Mouse (Mus musculus) MEL-GATA-1-ER (cell line): ENCODE results near the gene Nup188.
A peak's percentile ranks its signal among the peaks of the same experiment; 100 is the strongest.

Experiments used
- DNase-seq: peaks from one replicate; pipeline ENCODE4 v3.0.0-alpha.2; 2012; ENCODE audit warnings: low read depth; ENCODE audit errors: extremely low read depth

Nup188 gene

GRCm38 (mm10) chr2:30286192-30287026 lies at the start of gene Nup188, which contains the start of gene Dolk:
Nup188 (plus strand) TSS chr2:30286397.
Dolk (minus strand) TSS chr2:30286334.
- DNase-seq, result peak; percentile 53

- DNase-seq, result peak; percentile 22
Observed at GRCm38 (mm10) chr2:30236426-30237198, 49.6 kb upstream of the Nup188 start.

DNA sequence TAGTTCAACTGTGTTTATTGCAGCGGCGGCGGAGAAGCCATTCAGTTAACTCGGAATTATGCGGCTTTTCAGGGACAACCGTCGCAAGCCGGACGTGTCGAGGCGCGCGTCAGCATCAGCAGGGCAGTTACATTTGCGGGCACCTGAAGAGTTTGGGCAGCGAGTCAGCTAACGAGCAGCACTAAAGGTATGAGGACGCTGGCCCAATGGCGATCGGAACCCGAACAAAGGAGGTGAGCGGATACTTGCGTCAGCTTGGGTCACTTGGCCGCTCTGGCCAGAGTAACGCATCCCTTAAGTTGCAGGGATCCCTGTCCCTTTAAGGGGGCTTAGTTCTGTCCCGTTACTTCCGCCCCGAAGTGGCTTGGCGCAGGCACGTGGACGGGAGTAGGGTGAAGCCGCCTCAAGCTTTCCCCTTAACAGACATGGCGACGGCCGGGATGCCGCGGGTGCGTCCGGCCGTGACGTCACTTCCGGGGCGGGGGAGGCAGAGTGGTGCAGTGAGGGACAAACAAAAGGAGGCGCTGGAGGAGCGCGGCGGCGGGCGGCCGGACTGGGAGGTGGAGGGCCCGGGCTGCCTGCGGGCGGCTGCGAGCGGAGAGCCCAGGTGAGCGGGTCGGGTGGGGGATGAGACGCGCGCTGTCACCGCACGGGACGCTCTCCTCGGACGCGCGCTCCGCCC lies 48.9 kb upstream of the Nup188 start, which contains the start of gene Lrrc8a:
Gene Lrrc8a, plus strand, starts transcription at position 517 of the 682 bp plus-strand sequence.
- DNase-seq, result peak; percentile 94

DNA sequence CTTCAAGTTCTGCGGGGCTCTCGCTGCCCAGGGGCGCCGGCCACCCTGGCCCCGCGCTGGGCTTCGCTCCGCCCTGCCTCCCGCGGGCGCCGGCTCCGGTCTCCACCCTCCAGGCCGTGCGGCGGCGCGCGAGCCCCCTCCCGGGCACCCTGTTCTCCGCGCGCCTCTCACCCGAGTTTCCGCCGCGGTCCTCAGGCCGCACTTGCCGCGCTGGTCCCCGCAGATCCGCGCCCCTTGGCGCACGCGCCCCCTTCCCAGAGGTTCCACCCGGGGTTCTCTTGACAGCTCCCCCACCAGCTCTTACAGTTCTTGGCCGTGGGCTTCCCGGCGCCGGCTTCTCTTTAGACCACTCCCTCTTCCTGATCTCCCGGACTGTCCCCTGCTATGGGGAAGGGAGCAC lies 48.3 kb upstream of the Nup188 start:
- DNase-seq, result no peak

GRCm38 (mm10) chr2:30238906-30239465 lies 47.2 kb upstream of the Nup188 start:
- DNase-seq, result no peak

GRCm38 (mm10) chr2:30239777-30240176 lies 46.4 kb upstream of the Nup188 start:
- peak; percentile 82 for DNase-seq

DNA sequence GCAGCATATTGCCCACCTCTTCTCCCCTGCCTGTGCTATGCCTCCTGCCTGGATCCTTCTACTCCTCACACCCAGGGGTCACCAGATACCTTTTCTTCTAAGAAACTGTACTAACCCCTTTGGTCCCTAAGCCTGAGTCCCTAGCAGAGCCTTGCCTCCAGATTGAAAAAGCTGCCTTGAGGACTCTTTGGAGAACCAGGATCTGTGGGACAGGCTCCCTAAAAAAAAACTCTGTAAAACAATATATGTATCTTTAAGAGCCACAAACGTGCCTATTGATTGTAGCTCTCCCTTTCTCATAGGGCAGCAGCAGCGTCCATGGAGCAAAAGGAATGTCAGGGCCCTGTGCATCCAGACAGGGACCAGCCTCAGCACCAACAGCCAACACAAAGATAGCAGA lies 45.9 kb upstream of the Nup188 start, which contains the start of gene Gm28035:
Gene Gm28035, plus strand, starts transcription at position 301 of the 400 bp plus-strand sequence.
- DNase-seq, result no peak

GRCm38 (mm10) chr2:30242509-30242908 lies 43.7 kb upstream of the Nup188 start:
- DNase-seq, result no peak

GRCm38 (mm10) chr2:30243391-30243790 lies 42.8 kb upstream of the Nup188 start:
- no peak for DNase-seq

- DNase-seq, result no peak
Observed at GRCm38 (mm10) chr2:30244595-30245178, 41.5 kb upstream of the Nup188 start.

DNA sequence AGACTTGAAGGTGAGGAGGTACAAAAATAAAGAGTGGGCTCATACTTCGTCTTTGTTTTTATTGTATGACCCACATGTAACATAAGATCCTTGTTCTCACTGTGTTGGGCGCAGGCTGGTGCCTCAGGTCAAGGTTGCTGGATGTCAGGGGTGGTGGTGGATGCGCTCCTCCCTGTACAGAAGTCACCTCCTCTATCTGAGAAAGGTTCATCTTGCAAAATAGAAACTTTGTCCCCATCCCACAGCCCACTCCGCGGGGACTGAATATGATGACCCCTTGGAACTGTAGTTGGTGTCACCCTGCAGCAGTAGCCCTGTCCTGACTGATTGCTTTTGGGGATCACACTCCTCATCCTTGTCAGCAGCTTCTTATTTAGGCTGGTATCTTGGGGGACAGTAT lies 39.2 kb upstream of the Nup188 start:
- no peak for DNase-seq

- DNase-seq, result no peak
Observed at GRCm38 (mm10) chr2:30247681-30248080, 38.5 kb upstream of the Nup188 start.

GRCm38 (mm10) chr2:30249182-30249581 lies 37.0 kb upstream of the Nup188 start:
- DNase-seq, result no peak

DNA sequence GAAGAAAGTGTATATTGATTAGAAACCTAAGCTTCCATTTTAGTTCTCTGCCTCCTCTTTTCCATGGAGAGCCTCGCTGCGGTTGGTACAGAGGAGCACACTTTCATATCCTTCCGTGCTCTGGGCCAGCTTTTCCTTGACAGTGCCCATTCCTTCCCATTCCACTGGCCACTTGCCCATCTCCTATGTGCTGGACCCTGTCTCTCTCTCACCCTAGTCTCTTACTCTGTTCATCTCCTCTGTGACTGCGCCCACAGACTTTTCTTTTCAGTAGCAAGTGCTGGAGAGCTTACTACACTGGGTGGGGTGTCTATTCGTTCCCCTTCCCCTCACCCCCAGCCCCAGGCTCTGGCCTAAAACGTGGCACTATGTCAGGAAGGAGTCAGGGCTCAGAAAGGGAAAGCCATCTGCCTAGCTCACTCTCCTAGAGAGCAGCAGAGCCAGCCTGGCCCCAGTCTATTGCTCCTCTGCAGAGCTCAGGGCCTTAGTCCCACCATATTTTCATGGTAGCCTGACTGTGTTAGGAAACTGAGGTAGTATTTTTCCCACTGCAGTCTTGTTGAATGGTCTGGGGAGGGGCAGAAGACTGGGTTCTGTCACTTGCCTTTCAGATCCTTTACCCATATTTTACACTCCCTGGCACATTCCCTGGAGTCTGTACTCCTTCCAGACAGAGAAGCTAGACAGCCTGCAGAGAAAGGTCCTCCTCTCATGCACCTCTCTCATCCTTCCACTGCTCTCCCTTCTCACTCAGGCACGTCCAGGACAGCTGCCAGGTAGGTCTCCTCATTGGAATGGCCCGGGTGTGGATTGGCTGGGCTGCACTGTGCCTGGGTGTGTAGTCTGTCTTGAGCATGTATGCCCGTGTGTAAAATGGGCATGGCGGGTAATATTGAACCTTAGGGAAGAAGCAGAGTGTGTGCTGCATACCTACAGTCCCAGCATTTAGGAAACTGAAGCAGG lies 35.8 kb upstream of the Nup188 start:
- DNase-seq, result no peak

GRCm38 (mm10) chr2:30251417-30252104 lies 34.6 kb upstream of the Nup188 start:
- DNase-seq, result no peak

- DNase-seq, result no peak
Observed at GRCm38 (mm10) chr2:30252521-30252920, 33.7 kb upstream of the Nup188 start.

DNA sequence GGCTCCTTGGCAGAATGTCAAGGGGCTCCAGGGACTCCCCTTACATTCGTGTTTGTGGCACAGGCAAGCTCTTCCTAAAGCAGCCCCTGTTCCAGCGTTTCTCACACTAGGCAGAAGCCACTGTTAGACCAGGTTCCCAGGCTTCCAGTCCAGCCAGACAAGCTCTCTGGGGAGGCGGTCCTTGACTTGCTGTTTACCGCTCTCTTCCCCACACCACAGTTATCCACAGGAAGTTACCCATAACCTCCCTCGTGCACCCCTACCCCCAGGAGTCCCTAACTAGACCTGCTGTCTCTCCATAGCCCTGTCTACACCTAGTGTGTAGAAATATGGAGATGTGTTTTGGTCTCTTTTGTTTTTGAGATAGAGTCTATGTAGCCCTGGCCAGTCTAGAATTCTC lies 32.4 kb upstream of the Nup188 start:
- no peak for DNase-seq

DNA sequence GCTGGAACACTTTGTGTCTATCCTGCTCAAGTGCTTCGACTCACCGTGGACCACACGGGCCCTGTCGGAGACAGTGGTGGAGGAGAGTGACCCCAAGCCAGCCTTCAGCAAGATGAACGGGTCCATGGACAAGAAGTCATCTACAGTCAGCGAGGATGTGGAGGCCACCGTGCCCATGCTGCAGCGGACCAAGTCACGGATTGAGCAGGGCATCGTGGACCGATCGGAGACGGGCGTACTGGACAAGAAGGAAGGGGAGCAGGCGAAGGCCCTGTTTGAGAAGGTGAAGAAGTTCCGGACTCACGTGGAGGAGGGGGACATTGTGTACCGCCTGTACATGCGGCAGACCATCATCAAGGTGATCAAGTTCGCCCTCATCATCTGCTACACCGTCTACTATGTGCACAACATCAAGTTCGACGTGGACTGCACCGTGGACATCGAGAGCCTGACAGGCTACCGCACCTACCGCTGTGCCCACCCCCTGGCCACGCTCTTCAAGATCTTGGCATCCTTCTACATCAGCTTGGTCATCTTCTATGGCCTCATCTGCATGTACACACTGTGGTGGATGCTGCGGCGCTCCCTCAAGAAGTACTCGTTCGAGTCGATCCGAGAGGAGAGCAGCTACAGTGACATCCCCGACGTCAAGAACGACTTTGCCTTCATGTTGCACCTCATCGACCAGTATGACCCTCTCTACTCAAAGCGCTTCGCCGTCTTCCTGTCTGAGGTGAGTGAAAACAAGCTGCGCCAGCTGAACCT lies 30.4 kb upstream of the Nup188 start:
- no peak for DNase-seq
